Mouse (Mus musculus): ENCODE results near the gene Fgfr1op2.

GRCm38 (mm10) chr6:146633629-146634014, 56.6 kb downstream of the Fgfr1op2 start:
- TF ChIP-seq CTCF (IDR thresholded peaks at IDR 0.05) (no peak), EP300 (IDR thresholded peaks at IDR 0.05) (no peak)
